Mouse (Mus musculus) left cerebral cortex, postnatal 14 days (tissue): ENCODE data around the gene Wwp2. TPM values are rescaled to one million over a fixed set of nuclear protein-coding genes. Genes with fewer than 3 reads are reported as not detected.
"Not testable (repeated sequence)": the region's sequence is repeated elsewhere in the genome, so short reads cannot be mapped to it uniquely, and the experiment has no call there.

ENCODE experiments used
- DNase-seq, 2 experiments: peaks; one replicate each; pipeline ENCODE4 v3.0.0; 2021 to 2022; ENCODE audit warnings: low spot score in 2 of 2, mixed read lengths in 1 of 2
- intact Hi-C: fragments of 180-260 bp; cut with DNase I; formaldehyde crosslinking; loops from one replicate; pipeline ENCODE4 v1.15.1; 2025
- total RNA-seq, 2 experiments: library from RNA; stranded (reverse); gene quantifications; 2 replicates each; pipeline ENCODE4 v1.2.3; 2021

Gene Wwp2
- total RNA-seq, 2 experiments from 2014 or later = 31.7 to 36.2 TPM

DNA sequence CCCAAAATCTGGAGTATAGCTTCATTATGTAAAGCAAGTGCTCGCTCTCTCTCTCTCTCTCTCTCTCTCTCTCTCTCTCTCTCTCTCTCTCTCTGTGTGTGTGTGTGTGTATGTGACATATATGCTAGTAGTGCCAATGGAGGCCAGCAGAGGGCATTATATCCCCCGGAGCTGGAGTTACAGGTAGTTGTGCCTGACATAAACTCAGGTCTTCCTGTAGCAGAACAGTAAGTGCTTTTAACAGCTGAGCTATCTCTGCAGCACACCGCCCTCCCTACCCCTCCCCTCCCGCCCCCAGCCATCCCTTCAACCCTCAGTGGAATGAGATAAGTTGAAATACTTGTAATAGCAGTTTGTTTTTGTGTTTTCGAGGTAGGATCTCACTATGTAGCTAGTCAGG, 30.5 kb downstream of the Wwp2 start:
- no peak for DNase-seq
- intact Hi-C loops = no loop called here

- DNase-seq = no peak
- intact Hi-C loops = no loop called here
These were observed 32.7 kb downstream of the Wwp2 start for GRCm38 (mm10) chr8:107468811-107469302.

DNA sequence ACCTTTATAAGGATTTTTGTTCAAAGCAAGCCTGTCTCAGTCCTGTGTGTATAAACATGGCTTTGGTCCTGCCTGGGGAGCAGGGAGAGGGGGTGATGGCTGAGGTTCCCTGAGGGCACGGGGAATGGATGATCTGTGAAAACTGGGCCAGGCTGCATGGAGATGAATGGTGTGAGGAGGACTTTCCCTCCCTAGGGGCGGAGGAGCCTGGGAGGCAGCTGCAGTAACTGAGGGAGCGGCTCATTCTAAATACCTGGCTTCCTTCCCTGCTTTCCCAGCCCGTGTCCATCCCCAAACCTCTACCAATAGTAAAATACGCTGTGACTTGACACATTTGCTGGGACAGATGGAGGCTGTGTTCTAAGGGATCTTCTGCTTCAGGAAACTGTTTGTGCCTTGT, 34.1 kb downstream of the Wwp2 start:
- DNase-seq = peak in 1 of 2 experiments; percentile 39
- intact Hi-C loops = no loop called here

GRCm38 (mm10) chr8:107472403-107473100, 36.4 kb downstream of the Wwp2 start:
- intact Hi-C loops = no loop called here
- peak in 1 of 2 experiments; percentile 52 for DNase-seq

GRCm38 (mm10) chr8:107473369-107473768, 37.2 kb downstream of the Wwp2 start:
- intact Hi-C loops = no loop called here

GRCm38 (mm10) chr8:107475613-107476012, 39.4 kb downstream of the Wwp2 start:
- peak in 1 of 2 experiments; percentile 52 for DNase-seq
- intact Hi-C loops = no loop called here

More at GRCm38 (mm10) chr8:107473369-107473768, 37.2 kb downstream of the Wwp2 start:
- DNase-seq = no peak

- DNase-seq, intact Hi-C loops: not testable (repeated sequence)
These were observed 40.6 kb downstream of the Wwp2 start for GRCm38 (mm10) chr8:107476786-107477185.

GRCm38 (mm10) chr8:107478728-107479127, 42.6 kb downstream of the Wwp2 start:
- DNase-seq = no peak
- intact Hi-C loops = no loop called here

DNA sequence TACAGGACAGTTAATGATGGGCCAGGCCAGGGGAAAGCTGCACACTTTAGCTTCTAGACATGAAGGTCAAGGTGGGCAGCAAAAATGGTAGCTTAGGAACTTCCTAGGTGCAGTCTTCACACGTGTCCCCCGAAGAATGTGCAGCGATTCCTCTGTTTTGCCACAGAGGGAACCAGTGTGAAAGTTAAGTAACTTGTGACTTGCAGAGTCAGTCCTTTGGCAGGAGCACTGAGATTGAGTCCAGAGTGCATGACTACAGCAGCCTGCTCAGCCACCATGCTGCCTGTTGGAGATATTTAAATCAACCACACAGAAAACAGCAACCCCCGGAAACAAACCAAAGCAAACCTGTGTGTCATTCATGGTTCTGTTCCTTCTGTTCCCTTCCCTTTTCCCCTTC, 44.3 kb downstream of the Wwp2 start:
- intact Hi-C loops = no loop called here
- DNase-seq = no peak

DNA sequence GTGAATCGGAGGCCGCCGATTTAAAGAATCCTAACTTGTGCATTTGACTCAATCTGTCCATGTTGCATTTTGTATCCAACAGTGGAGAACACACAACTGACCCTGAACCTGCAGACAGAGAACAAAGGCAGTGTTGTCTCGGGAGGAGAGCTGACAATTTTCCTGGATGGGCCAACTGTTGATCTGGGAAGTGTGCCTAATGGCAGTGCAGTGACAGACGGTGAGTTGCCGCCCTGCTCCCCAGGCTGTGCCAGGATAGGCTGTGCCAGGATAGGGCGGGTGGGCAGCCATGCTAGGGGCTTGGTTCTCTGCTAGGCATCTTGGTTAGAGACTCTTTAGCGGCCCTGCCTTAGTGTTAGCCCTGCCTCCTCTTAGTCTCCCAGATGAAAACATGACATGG, 47.1 kb downstream of the Wwp2 start:
- intact Hi-C loops = no loop called here
- no peak for DNase-seq

DNA sequence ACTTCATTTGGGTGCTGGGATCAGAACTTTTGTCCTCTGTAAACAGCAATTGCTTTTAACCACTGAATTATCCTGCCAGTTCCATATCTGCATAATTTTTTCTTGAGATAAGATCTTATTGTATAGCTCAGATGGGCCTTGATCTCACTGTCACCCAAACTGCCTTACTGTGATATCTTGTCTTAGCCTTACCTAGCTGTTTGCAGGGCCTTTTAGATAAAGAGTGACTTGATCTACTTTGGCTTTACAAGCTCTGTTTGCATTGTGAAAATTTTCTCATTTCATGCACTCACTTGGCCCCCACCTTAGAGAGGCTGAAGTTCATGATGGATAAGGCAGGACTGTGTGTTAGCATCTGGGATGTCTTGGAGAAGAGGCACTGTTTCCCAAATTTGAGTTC, 48.8 kb downstream of the Wwp2 start:
- intact Hi-C loops = no loop called here
- no peak for DNase-seq

- intact Hi-C loops = no loop called here
- no peak for DNase-seq
These were observed 52.4 kb downstream of the Wwp2 start for GRCm38 (mm10) chr8:107488551-107488950.

- intact Hi-C loops = no loop called here
- no peak for DNase-seq
These were observed 52.9 kb downstream of the Wwp2 start for GRCm38 (mm10) chr8:107489086-107489485.

GRCm38 (mm10) chr8:107489921-107490320, 53.8 kb downstream of the Wwp2 start:
- DNase-seq = no peak
- intact Hi-C loops = no loop called here

GRCm38 (mm10) chr8:107490649-107491048, 54.5 kb downstream of the Wwp2 start:
- no peak for DNase-seq
- intact Hi-C loops = no loop called here

DNA sequence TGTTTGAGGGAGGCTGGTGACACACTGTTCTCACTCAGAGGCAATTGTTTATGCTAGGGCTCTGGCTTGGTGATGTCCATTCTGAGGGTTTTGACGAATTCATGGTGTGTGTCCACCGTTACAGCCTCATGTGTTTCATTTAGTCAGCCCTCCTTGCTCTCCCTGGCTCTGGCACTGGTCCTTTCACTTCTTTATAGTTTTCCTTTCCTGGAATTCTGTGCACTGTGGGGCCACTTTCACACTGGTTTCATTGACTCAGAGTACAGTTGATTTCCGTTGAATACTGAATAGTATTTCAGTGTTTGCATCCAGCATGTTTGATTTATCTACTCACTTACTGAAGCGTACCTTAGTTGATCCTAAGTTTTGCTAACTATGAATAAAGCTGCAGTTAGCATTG, 55.0 kb downstream of the Wwp2 start:
- intact Hi-C loops = no loop called here

GRCm38 (mm10) chr8:107491831-107492230, 55.7 kb downstream of the Wwp2 start:
- intact Hi-C loops = no loop called here
- no peak for DNase-seq

More for the DNA sequence above, 55.0 kb downstream of the Wwp2 start:
- DNase-seq = no peak

DNA sequence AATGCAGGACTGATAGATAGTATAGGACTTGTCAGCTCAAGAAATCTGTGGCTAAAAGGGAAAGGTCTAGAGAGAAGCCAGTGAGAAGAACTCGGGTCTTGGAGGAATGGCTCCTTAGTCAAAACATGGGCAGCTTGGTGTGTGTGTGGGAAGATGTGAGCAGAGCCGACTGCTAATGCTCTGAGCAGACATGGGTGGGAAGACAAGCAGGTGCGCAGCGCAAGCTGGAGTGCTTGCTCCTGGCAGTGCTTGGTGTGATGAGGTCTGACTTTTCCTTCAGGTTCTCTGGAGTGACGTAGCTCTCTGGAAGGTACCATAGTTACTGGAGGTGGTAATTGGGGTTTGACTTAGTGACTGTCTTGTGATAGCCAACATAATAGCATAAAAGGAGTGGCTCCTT, 56.6 kb downstream of the Wwp2 start:
- peak in 1 of 2 experiments; percentile 41 for DNase-seq

GRCm38 (mm10) chr8:107495425-107495824, 59.3 kb downstream of the Wwp2 start:
- DNase-seq = no peak
- intact Hi-C loops = no loop called here

More for the DNA sequence above, 56.6 kb downstream of the Wwp2 start:
- intact Hi-C loops = no loop called here

DNA sequence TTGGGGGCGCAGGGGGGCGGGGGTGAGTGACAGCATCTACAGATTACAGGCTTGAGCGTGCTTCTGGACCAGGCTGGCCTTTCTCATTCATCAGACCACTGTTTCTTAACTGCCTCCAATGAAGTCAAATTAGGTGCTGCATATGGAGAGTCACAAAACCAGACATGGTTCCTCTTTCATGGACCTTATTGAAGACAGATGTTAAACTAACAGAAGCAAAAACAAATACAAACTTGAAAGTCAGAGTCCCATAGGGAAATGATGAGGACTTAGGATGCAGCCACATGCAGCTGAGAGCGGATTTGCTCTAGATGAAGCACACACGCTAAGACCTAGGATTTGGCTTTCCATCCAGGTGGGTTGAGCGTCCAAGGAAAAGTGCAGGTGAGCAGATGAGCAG, 61.5 kb downstream of the Wwp2 start:
- intact Hi-C loops = no loop called here

GRCm38 (mm10) chr8:107498390-107498789, 62.2 kb downstream of the Wwp2 start:
- intact Hi-C loops = no loop called here
- no peak for DNase-seq

More for the DNA sequence above, 61.5 kb downstream of the Wwp2 start:
- no peak for DNase-seq
